Mouse (Mus musculus): ENCODE data around the gene Npvf. TPM values are rescaled to one million over a fixed set of nuclear protein-coding genes. Genes with fewer than 3 reads are reported as not detected.

Gene Npvf
- polyA plus RNA-seq, 1 experiment = not detected

DNA sequence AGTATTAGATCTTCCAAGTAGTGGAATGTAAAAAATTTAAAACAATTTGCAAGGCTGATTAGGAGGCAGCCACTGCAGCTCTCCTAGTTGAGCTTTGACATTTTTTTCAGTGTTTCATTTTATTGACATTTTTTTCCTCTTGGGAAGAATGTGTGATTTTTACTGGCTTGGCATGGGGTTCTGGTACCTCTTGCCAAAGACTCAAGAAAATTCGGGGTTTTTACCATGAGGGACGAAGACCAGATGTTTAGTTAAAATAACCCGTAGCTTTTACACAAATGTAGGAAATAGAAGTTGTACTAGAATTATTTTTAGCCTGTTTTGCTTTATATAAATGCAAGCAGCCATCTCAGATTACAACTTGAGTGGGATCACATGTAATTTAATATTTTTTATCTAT, 4.2 kb upstream of the Npvf start:
- 65% methylated on average over 3 of the region's 3 CpGs for WGBS
- no peaks in the 10 kb centered on the region for H3K36me3 ChIP-seq (ENCODE audit: control insufficient read depth, insufficient read depth, low read length)
- no peak overlapping the region for H3K27ac ChIP-seq (ENCODE audit: insufficient read depth, low read length)
- H3K4me3 ChIP-seq (ENCODE audit: extremely low read depth, insufficient read depth, insufficient read length) = no peak overlapping the region
- H3K4me1 ChIP-seq (ENCODE audit: control insufficient read depth, insufficient read depth, insufficient read length) = no peaks in the 10 kb centered on the region
- H3K27me3 ChIP-seq (ENCODE audit: control insufficient read depth, insufficient read depth, low read length) = no peaks in the 10 kb centered on the region
- no peak for TF ChIP-seq CTCF (IDR thresholded peaks at IDR 0.05; ENCODE audit: extremely low read depth, insufficient read depth, insufficient read length, insufficient replicate concordance)
- no peak for TF ChIP-seq POLR2A (IDR thresholded peaks at IDR 0.05; ENCODE audit: low read depth, low read length)
- DNase-seq (ENCODE audit: low read depth in 1 of 2, low spot score in 2 of 2) = no peak

- H3K27ac ChIP-seq (ENCODE audit: insufficient read depth, low read length) = no peak overlapping the region
- WGBS = 83% methylated on average over 5 of the region's 5 CpGs
- no peaks in the 10 kb centered on the region for H3K4me1 ChIP-seq (ENCODE audit: control insufficient read depth, insufficient read depth, insufficient read length)
- no peaks in the 10 kb centered on the region for H3K36me3 ChIP-seq (ENCODE audit: control insufficient read depth, insufficient read depth, low read length)
- TF ChIP-seq POLR2A (IDR thresholded peaks at IDR 0.05; ENCODE audit: low read depth, low read length) = no peak
- TF ChIP-seq CTCF (IDR thresholded peaks at IDR 0.05; ENCODE audit: extremely low read depth, insufficient read depth, insufficient read length, insufficient replicate concordance) = no peak
- H3K4me3 ChIP-seq (ENCODE audit: extremely low read depth, insufficient read depth, insufficient read length) = no peak overlapping the region
- DNase-seq (ENCODE audit: low read depth in 1 of 2, low spot score in 2 of 2) = no peak
- H3K27me3 ChIP-seq (ENCODE audit: control insufficient read depth, insufficient read depth, low read length) = no peaks in the 10 kb centered on the region
Measured at GRCm38 (mm10) chr6:50658018-50658417, 3.8 kb upstream of the Npvf start.

DNA sequence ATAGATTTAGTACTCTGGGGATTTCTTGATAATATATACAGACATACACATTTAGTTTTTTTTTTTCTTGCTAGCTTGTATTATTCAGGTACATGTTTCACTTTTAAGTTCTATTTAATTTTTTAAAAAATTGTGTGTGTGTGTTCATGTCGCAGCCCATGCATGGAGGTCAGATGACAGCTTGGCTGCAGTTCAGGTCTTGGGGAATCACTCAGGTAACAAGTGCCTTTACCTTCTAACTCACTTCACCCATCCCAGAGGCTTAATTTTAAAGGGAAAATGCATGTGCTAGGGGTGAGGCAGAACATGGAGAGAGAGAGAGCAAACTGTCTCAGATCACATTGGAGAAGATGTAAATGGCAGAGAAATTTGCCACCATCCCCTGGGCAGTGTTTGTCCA, 2.2 kb upstream of the Npvf start:
- Histone ChIP-seq H3K4me1 (ENCODE audit: control insufficient read depth, insufficient read depth, insufficient read length) (no peaks in the 10 kb centered on the region), H3K27ac (ENCODE audit: insufficient read depth, low read length) (no peak overlapping the region), H3K36me3 (ENCODE audit: control insufficient read depth, insufficient read depth, low read length) (no peaks in the 10 kb centered on the region), H3K27me3 (ENCODE audit: control insufficient read depth, insufficient read depth, low read length) (no peaks in the 10 kb centered on the region), H3K4me3 (ENCODE audit: extremely low read depth, insufficient read depth, insufficient read length) (no peak overlapping the region)
- TF ChIP-seq CTCF (IDR thresholded peaks at IDR 0.05; ENCODE audit: extremely low read depth, insufficient read depth, insufficient read length, insufficient replicate concordance) = no peak
- TF ChIP-seq POLR2A (IDR thresholded peaks at IDR 0.05; ENCODE audit: low read depth, low read length) = no peak
- no peak for DNase-seq (ENCODE audit: low read depth in 1 of 2, low spot score in 2 of 2)
- 92% methylated on average over 1 of the region's 1 CpGs for WGBS

DNA sequence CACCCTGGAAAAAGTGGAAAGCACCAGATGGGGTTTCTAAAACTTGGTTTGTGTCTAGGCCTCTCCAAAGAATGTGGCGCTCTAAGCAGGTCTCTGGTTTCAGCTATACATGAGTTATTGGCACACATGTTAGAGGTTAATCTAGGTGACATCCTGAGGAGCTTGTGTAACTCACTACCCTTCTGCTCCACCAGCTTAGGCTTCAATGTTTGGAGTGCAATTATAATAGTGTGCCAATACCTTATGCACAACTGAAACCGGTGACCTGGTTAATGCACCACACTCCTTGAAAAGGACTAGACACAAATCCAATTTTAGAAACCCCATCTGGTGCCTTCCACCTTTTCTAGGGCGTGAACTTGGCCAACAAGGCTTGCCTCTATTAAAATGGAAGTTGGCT, 1.7 kb upstream of the Npvf start:
- Histone ChIP-seq H3K36me3 (ENCODE audit: control insufficient read depth, insufficient read depth, low read length) (no peaks in the 10 kb centered on the region), H3K27me3 (ENCODE audit: control insufficient read depth, insufficient read depth, low read length) (no peaks in the 10 kb centered on the region), H3K4me3 (ENCODE audit: extremely low read depth, insufficient read depth, insufficient read length) (no peak overlapping the region), H3K27ac (ENCODE audit: insufficient read depth, low read length) (no peak overlapping the region), H3K4me1 (ENCODE audit: control insufficient read depth, insufficient read depth, insufficient read length) (no peaks in the 10 kb centered on the region)
- no peak for DNase-seq (ENCODE audit: low read depth in 1 of 2, low spot score in 2 of 2)
- WGBS = 86% methylated on average over 3 of the region's 3 CpGs
- TF ChIP-seq CTCF (IDR thresholded peaks at IDR 0.05; ENCODE audit: extremely low read depth, insufficient read depth, insufficient read length, insufficient replicate concordance) (no peak), POLR2A (IDR thresholded peaks at IDR 0.05; ENCODE audit: low read depth, low read length) (no peak)

- DNase-seq (ENCODE audit: low read depth in 1 of 2, low spot score in 2 of 2) = no peak
- no peaks in the 10 kb centered on the region for H3K4me1 ChIP-seq (ENCODE audit: control insufficient read depth, insufficient read depth, insufficient read length)
- no peak overlapping the region for H3K4me3 ChIP-seq (ENCODE audit: extremely low read depth, insufficient read depth, insufficient read length)
- WGBS = 91% methylated on average over 6 of the region's 6 CpGs
- no peaks in the 10 kb centered on the region for H3K36me3 ChIP-seq (ENCODE audit: control insufficient read depth, insufficient read depth, low read length)
- no peaks in the 10 kb centered on the region for H3K27me3 ChIP-seq (ENCODE audit: control insufficient read depth, insufficient read depth, low read length)
- no peak overlapping the region for H3K27ac ChIP-seq (ENCODE audit: insufficient read depth, low read length)
- TF ChIP-seq CTCF (IDR thresholded peaks at IDR 0.05; ENCODE audit: extremely low read depth, insufficient read depth, insufficient read length, insufficient replicate concordance) (no peak), POLR2A (IDR thresholded peaks at IDR 0.05; ENCODE audit: low read depth, low read length) (no peak)
Measured at GRCm38 (mm10) chr6:50647656-50648055, 6.6 kb downstream of the Npvf start.

GRCm38 (mm10) chr6:50646659-50647058, 7.6 kb downstream of the Npvf start:
- Histone ChIP-seq H3K4me1 (ENCODE audit: control insufficient read depth, insufficient read depth, insufficient read length) (no peaks in the 10 kb centered on the region), H3K27ac (ENCODE audit: insufficient read depth, low read length) (no peak overlapping the region), H3K36me3 (ENCODE audit: control insufficient read depth, insufficient read depth, low read length) (no peaks in the 10 kb centered on the region), H3K4me3 (ENCODE audit: extremely low read depth, insufficient read depth, insufficient read length) (no peak overlapping the region), H3K27me3 (ENCODE audit: control insufficient read depth, insufficient read depth, low read length) (no peaks in the 10 kb centered on the region)
- TF ChIP-seq POLR2A (IDR thresholded peaks at IDR 0.05; ENCODE audit: low read depth, low read length) (no peak), CTCF (IDR thresholded peaks at IDR 0.05; ENCODE audit: extremely low read depth, insufficient read depth, insufficient read length, insufficient replicate concordance) (no peak)
- no peak for DNase-seq (ENCODE audit: low read depth in 1 of 2, low spot score in 2 of 2)
- 68% methylated on average over 3 of the region's 3 CpGs for WGBS

GRCm38 (mm10) chr6:50644701-50645100, 9.5 kb downstream of the Npvf start:
- Histone ChIP-seq H3K27ac (ENCODE audit: insufficient read depth, low read length) (no peak overlapping the region), H3K4me1 (ENCODE audit: control insufficient read depth, insufficient read depth, insufficient read length) (no peaks in the 10 kb centered on the region), H3K36me3 (ENCODE audit: control insufficient read depth, insufficient read depth, low read length) (no peaks in the 10 kb centered on the region), H3K4me3 (ENCODE audit: extremely low read depth, insufficient read depth, insufficient read length) (no peak overlapping the region), H3K27me3 (ENCODE audit: control insufficient read depth, insufficient read depth, low read length) (no peaks in the 10 kb centered on the region)
- 79% methylated on average over 3 of the region's 3 CpGs for WGBS
- DNase-seq (ENCODE audit: low read depth in 1 of 2, low spot score in 2 of 2) = no peak
- TF ChIP-seq POLR2A (IDR thresholded peaks at IDR 0.05; ENCODE audit: low read depth, low read length) = no peak
- no peak for TF ChIP-seq CTCF (IDR thresholded peaks at IDR 0.05; ENCODE audit: extremely low read depth, insufficient read depth, insufficient read length, insufficient replicate concordance)
